Mouse (Mus musculus) E14TG2a.4 (cell line): ENCODE measurements around the gene Smad5.

Experiments used
- CTCF ChIP-seq: conservative IDR thresholded peaks from 2 replicates; pipeline ENCODE4 v1.5.1; 2014; ENCODE audit warnings: low read length
- NANOG ChIP-seq: IDR thresholded peaks from 2 replicates; pipeline ENCODE4 v1.6.1; 2014; ENCODE audit warnings: borderline replicate concordance, low read length, mixed read lengths

DNA sequence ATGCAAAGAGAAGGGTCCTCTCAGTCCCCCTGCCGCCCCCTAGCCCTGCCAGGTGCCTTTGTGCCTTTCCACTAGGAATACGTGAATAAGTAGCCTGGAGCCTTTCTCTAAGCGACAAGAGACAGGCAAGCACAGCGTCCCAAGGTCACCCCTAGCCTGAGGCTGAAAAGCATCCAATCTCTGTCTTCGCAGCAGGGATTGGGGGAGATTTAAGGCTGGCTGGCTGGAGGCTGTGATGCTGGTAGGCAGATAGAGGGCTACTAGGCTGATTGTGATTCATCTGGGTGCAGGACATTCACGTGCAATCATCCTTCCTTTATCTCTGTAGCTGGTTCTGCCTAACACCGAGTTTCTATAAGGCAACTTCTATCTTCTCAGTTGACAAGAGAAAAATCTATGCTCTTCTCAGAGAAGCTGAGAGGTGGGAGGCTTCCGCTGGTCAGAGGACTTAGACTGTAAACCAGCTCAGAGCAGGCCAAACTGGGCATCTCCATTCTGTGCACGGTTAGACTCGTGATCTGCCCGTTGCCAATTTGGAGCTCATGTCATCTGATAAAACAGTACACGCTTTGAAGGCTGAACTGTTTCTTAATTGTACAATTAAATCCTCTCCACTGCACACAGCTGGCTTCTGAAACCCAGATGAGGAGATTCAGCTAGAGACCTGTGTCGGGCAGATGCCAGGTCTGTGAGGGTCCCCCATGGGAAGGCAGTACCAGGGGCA, 78.1 kb downstream of the Smad5 start:
- TF ChIP-seq CTCF (no peak), NANOG (no peak)
